Mouse (Mus musculus): ENCODE measurements around the gene Tsr2. TPM values are rescaled to one million over a fixed set of nuclear protein-coding genes. Genes with fewer than 3 reads are reported as not detected.

The Tsr2 gene
- polyA plus RNA-seq, 1 experiment from 2014 or later = 52.9 TPM

Other genes starting within 250 kb of the Tsr2 start
- 31.8 and 35.3 TPM in 2 replicates for gene Gnl3l, start 79.2 kb downstream of the Tsr2 start, polyA plus RNA-seq (2014; fragmentation: Nextera tagmentation; extraction: Ambion mirVana)
- gene Fgd1, start 50.4 kb downstream of the Tsr2 start, polyA plus RNA-seq (2014; fragmentation: Nextera tagmentation; extraction: Ambion mirVana) = 9.7 and 10.4 TPM in 2 replicates
- 7.8 and 9.6 TPM in 2 replicates for gene Wnk3, start 101.5 kb upstream of the Tsr2 start, polyA plus RNA-seq (2014; fragmentation: Nextera tagmentation; extraction: Ambion mirVana)
- gene Fam120c, start 247.6 kb upstream of the Tsr2 start, polyA plus RNA-seq (2014; fragmentation: Nextera tagmentation; extraction: Ambion mirVana) = 3.1 and 3.2 TPM in 2 replicates

All from embryonic facial prominence, embryonic 11.5 days (tissue).